Mouse (Mus musculus) cerebellum, adult 18-20 months (tissue): ENCODE measurements around the gene Osgepl1.
A peak's percentile ranks its signal among the peaks of the same experiment; 100 is the strongest.
"Not testable (repeated sequence)": the region's sequence is repeated elsewhere in the genome, so short reads cannot be mapped to it uniquely, and the experiment has no call there.

ENCODE experiments used
- DNase-seq, 2 experiments: peaks; one replicate each; pipeline ENCODE4 v3.0.0; 2021

Gene Osgepl1

DNA sequence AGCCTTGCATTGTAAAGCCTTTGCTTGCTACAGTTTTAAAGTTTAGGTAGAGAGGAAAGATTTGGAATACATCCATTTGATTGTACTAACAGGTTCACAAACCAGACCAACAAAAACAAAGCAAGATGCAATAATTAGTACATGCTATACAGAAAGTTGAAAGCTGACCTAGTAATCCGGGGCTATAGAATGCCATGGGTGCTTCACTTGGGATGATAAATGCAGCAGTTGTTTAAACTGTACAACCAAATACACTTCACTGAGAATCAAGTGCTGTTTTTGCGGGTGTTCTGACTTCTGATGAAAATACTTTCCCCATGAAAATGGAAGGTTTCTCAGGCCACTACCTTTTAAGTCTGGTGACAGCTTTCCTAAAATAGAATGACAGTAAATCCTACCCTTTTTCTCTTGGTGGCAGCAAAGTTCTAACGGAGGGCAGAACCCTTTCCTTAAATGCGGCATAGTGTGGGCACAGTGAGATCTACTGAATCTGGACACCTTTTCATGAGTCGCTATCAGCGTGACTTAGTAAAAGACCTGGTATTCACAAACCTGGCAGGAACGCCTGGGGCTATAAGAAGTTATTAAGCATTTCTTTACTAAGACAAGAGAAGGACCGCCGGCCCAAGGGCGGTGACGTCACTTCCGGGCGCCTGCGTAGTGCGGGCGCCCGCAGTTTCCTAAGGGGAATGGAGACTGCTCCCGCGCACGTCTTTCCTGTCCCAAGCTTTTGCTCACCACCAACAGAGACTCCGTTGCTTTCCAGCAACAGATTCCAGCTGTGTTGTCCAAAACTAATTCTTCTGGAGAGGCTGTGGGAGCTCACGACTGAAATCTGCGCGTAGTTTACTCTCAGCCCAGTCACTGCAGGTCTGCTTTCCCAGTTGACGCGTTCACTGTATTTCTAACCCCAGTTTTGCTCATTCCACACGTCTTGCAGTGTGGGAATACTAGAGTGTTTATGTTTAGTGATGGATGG lies at the start of gene Osgepl1:
Osgepl1 (plus strand) TSS at position 636 of the 979 bp plus-strand sequence.
- peak; percentile 83 to 90 for DNase-seq

DNA sequence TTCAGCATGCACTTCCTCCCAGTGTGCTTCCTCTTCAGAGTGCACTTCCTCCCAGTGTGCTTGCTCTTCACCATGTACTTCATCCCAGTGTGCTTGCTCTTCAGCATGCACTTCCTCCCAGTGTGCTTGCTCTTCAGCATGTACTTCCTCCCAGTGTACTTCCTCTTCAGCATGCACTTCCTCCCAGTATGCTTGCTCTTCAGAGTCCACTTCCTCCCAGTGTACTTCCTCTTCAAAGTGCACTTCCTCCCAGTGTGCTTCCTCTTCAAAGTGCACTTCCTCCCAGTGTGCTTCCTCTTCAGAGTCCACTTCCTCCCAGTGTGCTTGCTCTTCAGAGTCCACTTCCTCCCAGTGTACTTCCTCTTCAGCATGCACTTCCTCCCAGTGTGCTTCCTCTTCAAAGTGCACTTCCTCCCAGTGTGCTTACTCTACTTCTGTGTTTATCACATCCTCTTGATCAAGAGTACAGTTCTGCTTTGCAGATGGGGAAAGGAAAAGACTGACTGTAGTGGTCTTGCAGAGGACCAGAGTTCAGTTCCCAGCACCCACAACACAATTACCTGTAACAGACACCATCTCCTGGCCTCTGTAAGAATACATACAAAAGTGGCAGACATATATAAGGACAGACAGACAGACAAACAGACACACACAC lies 48.3 kb upstream of the Osgepl1 start:
- DNase-seq = not testable (repeated sequence)

DNA sequence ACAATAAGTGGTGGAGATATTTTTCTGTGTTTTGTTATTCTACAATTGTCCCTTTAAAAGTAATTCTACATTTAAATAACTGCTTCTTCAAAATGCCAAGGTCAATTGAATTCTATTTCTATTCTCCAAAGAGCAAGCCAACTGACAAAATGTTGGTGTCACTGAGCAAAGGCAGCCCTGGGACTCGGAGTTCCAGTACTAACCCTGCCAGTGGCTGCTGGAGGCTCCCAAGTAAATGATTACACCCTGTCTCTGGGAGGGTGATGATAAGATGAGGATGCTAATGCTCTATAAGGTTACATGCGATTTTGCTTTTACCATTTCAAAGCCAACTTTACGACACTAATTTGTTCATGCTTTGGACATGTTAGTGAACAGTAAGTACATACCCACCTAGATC lies 43.5 kb upstream of the Osgepl1 start:
- no peak for DNase-seq

DNA sequence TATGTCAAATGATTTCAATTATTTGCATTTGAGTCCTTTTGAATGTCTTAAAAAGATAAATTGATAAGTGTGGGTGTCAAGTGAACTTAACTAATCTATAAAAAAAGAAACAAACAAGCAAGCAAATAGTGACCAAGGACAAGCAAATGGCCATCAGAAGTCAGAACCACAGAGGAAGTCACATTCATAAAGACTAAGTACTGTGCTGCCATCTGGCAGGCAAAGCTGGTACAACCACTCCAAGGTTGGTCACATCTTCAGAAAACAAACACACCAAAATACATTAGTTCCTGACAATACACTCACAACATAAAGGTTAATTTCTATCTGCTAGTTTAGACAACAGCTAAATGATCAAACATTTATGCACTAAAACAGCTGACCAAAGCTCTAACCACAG lies 40.8 kb upstream of the Osgepl1 start:
- DNase-seq = peak; percentile 71 to 72

DNA sequence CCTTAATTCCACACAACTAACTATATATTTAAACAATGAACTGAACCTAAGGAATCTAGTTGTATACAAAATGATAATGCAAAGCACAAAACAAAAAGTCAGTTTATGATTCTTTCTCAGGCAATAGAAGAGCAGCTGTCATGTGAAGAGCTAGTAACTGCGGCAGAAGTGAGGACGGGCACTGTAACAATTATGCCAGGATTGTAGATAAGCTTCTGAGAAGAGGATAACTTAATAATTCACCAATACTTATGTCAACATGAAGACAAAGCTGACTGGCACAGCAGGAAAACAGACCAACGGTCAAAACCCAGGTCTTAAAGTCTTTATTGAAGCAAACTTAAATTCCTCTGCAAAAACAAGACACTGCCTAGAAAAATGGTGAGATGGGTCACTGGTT lies 22.2 kb upstream of the Osgepl1 start:
- no peak for DNase-seq

DNA sequence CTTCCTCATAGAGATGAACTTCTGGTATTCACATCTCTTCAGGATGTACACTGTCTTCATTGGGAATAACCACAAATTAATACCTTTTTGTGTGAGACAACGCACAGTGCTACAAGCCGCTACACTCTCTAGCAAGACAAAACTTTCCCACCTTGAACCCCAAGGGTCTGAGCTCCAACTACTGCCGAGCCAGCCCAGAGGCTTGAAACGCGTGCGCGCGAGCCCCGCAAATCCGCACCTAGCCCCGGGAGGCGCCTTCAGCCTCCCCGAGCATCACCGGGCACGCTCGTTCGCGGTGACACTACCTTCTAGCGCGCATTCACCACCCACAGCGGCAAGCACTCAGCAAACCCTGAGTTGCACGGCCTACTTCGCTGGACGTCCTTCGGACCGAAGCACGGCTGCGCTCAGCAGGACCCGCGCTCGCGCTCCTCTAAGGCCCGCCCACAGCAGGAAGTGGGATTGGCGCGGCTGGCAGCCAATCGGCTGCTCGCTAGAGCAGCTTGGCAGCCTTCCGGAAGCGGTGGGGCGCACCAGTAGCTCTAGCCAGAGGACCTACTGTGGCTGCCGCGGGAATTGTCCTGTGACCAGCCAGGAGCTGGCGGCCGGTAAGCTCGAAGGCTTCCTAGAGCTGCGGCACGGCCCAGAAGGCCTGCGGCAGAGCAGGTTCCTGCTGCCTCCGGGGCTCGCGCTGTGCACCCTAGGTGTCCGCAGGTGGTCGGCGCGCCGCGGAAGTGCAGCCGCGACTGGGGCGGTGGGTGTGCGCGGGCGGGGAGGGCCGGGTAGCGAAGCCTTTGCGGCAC lies 16.6 kb upstream of the Osgepl1 start, which contains the start of the genes Pms1, Ormdl1 and Gm28778:
Pms1 (minus strand) TSS at position 438 of the 803 bp plus-strand sequence.
Ormdl1 (plus strand) TSS at position 515 of the 803 bp plus-strand sequence.
Gm28778 (plus strand) TSS at position 531 of the 803 bp plus-strand sequence.
- DNase-seq = peak; percentile 93 to 99

DNA sequence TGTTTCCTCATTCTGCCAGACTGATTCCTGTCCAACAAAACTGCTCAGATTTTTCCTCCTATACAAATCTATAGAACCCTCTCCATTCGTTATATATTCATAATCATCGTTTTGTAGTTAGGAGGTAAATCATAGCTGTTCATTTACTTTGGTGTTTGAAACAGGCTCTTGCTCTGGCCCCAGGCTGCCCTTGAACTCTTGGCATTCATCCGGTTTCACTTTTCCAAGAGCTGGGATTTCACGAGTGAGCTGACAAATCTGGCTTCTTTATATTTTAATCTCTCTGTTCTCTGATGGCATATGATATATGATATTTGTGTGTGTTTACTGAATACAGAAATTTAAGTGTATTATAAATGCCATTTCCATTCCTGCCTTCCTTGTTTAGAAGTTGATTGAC lies 12.9 kb upstream of the Osgepl1 start:
- DNase-seq = no peak

DNA sequence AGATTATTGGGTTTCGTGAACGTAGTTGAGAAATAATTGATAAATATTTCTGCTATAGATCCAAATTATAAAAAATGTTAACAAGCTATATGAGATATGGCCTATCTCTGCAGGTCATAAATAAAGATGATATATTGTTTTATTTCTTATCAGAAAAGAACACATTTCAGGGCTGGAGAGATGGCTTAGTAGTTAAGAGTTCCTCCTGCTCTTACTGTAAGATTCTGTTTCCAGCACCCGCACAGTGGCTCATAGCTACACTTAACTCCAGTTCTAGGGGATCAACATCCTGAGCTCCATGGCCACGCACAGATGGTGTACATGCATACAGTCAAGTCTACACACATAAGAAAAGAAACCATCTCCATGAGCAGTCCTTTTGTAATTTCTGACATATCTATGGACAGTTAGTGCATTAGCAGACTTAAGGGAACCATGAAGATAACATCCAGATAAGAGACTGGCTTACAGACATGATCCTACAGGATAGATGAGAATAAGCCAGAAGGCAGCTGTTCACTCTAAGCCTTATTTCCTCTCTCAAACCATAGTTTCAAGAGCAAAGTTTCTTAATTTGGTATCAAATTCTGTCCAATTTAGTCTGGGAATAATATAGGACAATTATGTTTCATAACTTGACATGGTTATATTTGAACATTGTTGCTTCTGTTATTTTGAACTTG lies 8.4 kb downstream of the Osgepl1 start:
- DNase-seq = no peak

DNA sequence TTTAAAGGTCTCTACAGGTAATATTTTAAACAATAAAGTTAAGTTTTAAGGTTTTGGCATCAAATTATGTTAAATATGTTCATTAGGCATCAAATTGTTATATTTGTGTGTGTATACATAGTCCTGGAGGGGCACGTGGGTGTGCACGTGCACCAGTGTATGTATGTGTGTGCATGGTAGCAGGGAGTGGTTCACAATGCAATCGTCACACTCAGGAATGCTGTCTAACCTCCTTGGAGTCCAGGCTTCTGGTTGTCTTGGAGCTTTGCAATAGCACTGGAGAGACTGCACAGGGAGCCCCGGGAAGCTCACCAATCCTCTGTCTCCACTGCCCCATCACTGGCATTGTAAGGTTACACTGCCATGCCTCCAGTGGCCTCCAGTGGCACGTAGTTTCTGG lies 9.8 kb downstream of the Osgepl1 start:
- no peak for DNase-seq

DNA sequence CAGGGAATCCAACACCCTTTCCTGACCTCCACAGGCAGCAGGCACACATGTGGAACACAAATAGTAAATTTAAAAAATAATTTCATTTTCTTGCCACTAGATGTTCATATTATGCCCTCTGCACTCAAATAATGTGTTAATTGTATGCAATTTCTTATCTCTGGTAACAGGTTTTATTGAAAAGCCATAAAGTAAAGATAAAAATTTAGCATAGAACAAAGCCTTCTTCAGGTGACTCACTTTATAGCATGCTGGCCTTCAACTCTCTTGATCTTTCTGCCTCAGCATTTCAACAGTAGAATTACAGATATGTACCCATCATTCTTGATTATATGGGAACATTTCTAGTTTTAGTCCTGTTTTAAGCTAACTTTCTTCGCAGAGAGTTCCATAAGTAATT lies 10.9 kb downstream of the Osgepl1 start:
- DNase-seq = no peak

DNA sequence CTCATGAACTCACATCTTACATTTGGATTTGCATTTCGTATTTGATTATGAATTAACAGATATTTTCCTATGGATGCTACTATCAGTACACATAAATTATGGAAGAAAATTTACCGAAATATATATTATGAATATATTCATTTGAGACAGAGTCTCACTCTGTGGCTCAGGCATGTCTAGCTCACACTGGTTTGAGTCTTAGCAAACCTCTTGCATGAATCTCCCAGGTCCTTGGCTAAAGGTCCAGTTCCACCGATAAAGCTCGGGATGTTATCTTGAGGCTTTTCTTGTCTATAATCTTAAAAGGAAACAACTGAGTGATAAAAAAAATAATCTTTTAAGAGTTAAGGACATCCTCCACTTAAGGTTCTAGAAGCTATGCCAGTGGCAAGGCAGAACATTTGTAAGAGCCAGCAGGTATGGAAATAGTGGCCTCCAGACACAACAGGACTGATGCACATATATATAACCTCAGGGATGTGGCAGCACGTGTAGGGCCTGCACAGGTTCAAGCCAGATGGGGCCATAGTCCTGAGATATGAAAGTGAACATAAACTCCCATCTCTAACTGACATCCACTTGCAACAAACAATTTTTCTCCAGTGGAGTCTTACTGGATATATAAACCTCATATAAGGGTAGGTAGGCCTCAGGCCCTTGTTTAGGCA lies 11.5 kb downstream of the Osgepl1 start:
- no peak for DNase-seq

DNA sequence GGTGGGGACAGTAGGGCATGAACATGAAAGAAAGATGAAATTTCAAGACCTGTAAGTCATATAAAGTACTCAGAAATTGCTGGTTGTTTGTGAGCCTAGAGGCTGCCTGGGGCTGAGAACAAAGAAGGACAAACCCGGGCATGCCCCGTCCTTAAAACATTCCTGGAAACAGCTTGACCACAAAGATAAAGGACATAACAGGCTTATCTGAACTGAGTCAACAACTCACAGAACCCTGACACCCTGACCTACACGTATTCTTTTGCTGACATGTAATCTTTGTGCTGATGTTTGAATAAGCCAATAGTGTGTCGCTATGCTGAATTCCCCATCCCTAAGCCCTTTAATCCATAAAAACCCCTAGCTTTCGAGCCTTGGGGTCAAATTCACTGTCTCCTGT lies 20.1 kb downstream of the Osgepl1 start:
- not testable (repeated sequence) for DNase-seq

DNA sequence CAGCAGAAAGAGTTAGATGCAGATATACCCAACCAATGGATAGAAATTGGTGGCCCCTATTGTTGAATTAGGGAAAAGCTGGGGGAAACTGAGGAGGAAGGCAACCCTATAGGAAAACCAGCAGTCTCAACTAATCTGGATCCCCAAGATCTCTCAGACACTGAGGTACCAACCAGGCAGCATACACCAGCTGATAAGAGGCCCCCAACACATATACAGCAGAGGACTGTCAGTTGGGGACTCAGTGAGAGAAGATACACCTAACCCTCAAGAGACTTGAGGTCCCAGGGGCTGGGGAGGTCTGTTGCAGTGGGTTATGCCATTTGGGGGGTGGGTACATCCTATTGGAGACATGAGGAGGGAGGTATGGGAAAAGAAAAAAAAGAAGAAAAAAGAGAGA lies 22.0 kb downstream of the Osgepl1 start:
- no peak for DNase-seq

DNA sequence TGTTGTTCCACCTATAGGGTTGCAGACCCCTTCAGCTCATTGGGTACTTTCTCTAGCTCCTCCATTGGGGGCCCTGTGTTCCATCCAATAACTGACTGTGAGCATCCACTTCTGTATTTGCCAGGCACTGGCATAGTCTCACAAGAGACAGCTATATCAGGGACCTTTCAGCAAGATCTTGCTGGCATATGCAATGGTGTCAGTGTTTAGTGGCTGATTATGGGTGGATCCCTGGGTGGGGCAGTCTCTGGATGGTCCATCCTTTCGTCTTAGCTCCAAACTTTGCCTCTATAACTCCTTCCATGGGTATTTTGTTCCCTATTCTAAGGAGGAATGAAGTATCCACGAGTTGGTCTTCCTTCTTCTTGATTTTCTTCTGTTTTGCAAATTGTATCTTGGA lies 24.0 kb downstream of the Osgepl1 start:
- not testable (repeated sequence) for DNase-seq

DNA sequence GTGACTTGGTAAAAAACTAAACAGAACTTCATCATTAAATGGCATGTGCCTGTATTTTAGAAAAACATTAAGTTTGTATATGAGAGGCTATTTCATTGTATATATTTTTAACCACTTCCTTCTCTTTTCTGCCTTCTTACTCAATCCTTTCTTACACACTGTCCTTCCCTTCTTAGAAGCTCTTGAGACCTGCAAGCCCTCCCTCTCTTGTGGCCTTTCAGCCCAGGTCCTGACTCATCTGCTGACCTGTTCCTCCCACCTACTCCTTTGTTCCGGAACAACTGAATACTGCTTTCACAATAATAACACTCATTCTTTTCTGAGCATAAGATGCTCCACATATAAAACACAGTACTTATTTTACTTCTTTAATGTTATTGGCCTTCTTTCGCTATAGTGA lies 27.6 kb downstream of the Osgepl1 start:
- no peak for DNase-seq

DNA sequence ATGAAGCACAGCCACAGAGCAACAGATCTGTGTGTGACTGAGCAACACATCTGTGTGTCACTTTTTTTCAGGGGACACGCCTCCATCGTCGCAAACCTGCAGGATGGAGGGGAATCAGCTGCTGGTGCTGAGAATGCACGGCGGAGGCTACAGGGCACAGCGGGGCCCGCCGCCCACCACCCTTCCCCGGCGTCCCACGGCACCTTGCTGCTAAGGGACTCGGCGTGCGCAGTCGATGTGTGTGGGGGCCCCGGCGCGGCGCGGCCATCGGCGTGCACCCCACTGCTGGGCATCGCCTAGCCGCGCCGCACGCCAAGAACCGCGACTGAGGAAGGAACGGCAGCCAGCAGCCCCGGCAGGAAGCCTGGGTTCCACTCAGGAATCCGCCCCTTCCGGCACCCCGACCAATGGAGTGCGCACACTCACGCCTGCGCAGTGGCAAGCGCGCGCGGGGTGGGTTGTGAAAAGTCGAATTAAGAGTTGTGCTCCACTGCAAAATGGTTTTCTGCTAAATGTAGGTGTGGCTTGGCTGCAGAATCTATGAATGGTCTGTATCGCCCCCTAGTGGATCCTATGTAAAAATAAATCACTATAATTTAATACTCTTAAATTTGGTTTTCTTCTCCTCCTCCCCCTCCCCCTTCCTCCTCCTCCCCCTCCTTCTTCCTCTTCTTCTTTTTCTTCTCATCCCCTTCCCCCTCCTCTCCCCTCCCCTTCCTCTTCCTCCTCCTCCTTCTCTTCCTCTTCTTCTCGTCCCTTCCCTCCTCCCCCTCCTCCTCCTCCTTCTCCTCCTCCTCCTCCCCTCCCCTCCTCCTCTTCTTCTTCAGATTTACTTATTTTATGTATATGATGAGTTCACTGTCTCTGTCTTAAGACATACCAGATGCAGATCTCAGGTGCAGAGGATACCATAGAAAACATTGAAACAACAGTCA lies 39.2 kb downstream of the Osgepl1 start, which contains the start of the genes Asdurf, Gm28551 and Asnsd1:
Asdurf (minus strand) TSS at position 293 of the 935 bp plus-strand sequence.
Gm28551 (minus strand) TSS at position 341 of the 935 bp plus-strand sequence.
Asnsd1 (minus strand) TSS at position 426 of the 935 bp plus-strand sequence.
- DNase-seq = peak; percentile 94 to 96

DNA sequence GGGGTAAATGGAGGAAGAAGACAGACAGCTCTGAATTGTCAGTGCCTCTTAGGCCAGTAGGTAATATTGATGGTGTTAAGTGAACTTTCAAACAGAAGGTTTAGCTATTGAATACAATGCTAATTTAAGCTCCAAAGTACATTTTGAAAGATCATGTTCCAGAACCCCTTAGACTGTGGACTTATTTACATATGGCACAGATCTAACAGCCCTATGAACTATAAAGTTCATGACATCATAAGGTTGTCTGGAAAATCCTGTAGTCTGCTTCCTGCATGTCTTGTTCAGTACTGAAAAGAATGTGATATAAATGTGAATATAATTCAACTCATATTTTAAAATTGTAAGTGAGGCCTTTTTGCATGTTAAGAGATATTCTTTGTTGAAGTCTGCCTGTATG lies 45.6 kb downstream of the Osgepl1 start:
- DNase-seq = no peak
